Mouse (Mus musculus) neural tube, embryonic 11.5 days (tissue): ENCODE results near the gene Pold3. TPM values are rescaled to one million over a fixed set of nuclear protein-coding genes. Genes with fewer than 3 reads are reported as not detected.
"Not testable (repeated sequence)": the region's sequence is repeated elsewhere in the genome, so short reads cannot be mapped to it uniquely, and the experiment has no call there.

Experiments used
- ATAC-seq: fragments of 200-750 bp; cut with Nextera tagmentation; 2 replicates; pipeline ENCODE4 v1.8.0; 2017; ENCODE audit warnings: moderate number of reproducible peaks, mild to moderate bottlenecking, moderate TSS enrichment, moderate library complexity; ENCODE audit not compliant: insufficient read depth, low FRiP score, low TSS enrichment
- DNase-seq: peaks from one replicate; pipeline ENCODE4 v3.0.0-alpha.2; 2015; ENCODE audit warnings: low spot score
- H3K27ac ChIP-seq: fragments of 300-500 bp; sonication (generic); 2 replicates; pipeline ENCODE4 v1.5.1; 2014; ENCODE audit warnings: low read depth, mild to moderate bottlenecking, low read length
- H3K27me3 ChIP-seq: fragments of 300-500 bp; sonication (generic); 2 replicates; pipeline ENCODE4 v1.6.1; 2014; ENCODE audit warnings: mild to moderate bottlenecking, low read length, mixed read lengths; ENCODE audit not compliant: control insufficient read depth, insufficient read depth
- H3K36me3 ChIP-seq: fragments of 300-500 bp; sonication (generic); 2 replicates; pipeline ENCODE4 v1.6.1; 2014; ENCODE audit warnings: mild to moderate bottlenecking, low read length, moderate library complexity, mixed read lengths; ENCODE audit not compliant: control insufficient read depth, insufficient read depth
- H3K4me1 ChIP-seq: fragments of 300-500 bp; sonication (generic); 2 replicates; pipeline ENCODE4 v1.6.1; 2014; ENCODE audit warnings: low read length, mixed read lengths; ENCODE audit not compliant: control insufficient read depth, insufficient read depth
- H3K4me2 ChIP-seq: fragments of 300-500 bp; sonication (generic); 2 replicates; pipeline ENCODE4 v1.6.1; 2014; ENCODE audit warnings: low read depth, mild to moderate bottlenecking, moderate library complexity
- H3K4me3 ChIP-seq: fragments of 300-500 bp; sonication (generic); 2 replicates; pipeline ENCODE4 v1.5.1; 2014; ENCODE audit warnings: low read depth, low read length
- H3K9ac ChIP-seq: fragments of 300-500 bp; sonication (generic); 2 replicates; pipeline ENCODE4 v1.6.1; 2014; ENCODE audit warnings: mild to moderate bottlenecking, low read length
- H3K9me3 ChIP-seq: fragments of 300-500 bp; sonication (generic); 2 replicates; pipeline ENCODE4 v1.6.1; 2016; ENCODE audit warnings: low read length; ENCODE audit not compliant: control insufficient read depth
- WGBS: fragments of 180-500 bp; shearing (Covaris S2); extraction: QIAGEN DNeasy Blood & Tissue Kit; methylation state at CpG from one replicate; pipeline ENCODE4 v1.1.7; 2014; 5-methylcytosine and 5-hydroxymethylcytosine counted together
- polyA plus RNA-seq: library from polyadenylated mRNA; unstranded; fragments of >200 nt; fragmentation: Nextera tagmentation; extraction: Ambion mirVana; gene quantifications from 2 replicates; pipeline ENCODE4 v1.2.1, GENCODE M21; 2014

Gene Pold3
- polyA plus RNA-seq, 1 experiment from 2014 or later = 78.2 TPM

- H3K36me3 ChIP-seq = peaks cover 20% of the 10 kb centered on the region
- ATAC-seq = no peak
These were observed 34.5 kb downstream of the Pold3 start for GRCm38 (mm10) chr7:100086891-100087290.

GRCm38 (mm10) chr7:100086159-100086755 is 35.1 kb downstream of the Pold3 start:
- H3K4me3 ChIP-seq = no peak overlapping the region
- WGBS = 91% methylated on average over 8 of the region's 8 CpGs
- H3K4me1 ChIP-seq = no peaks in the 10 kb centered on the region
- DNase-seq (no peak), ATAC-seq (no peak)
- peaks cover 20% of the 10 kb centered on the region for H3K36me3 ChIP-seq
- H3K27ac ChIP-seq = no peak overlapping the region
- no peaks in the 10 kb centered on the region for H3K27me3 ChIP-seq
- no peak overlapping the region for H3K9ac ChIP-seq
- 0 out of 2 replicates have a peak, but pooled peaks cover 3% of the 10 kb centered on the region for H3K9me3 ChIP-seq
- H3K4me2 ChIP-seq = no peak overlapping the region

More at GRCm38 (mm10) chr7:100086891-100087290, 34.5 kb downstream of the Pold3 start:
- Histone ChIP-seq H3K27me3 (no peaks in the 10 kb centered on the region), H3K9ac (no peak overlapping the region), H3K4me1 (no peaks in the 10 kb centered on the region), H3K27ac (no peak overlapping the region), H3K4me2 (no peak overlapping the region), H3K4me3 (no peak overlapping the region), H3K9me3 (0 out of 2 replicates have a peak, but pooled peaks cover 3% of the 10 kb centered on the region)
- 97% methylated on average over 5 of the region's 5 CpGs for WGBS
- no peak for DNase-seq

GRCm38 (mm10) chr7:100083812-100084211 is 37.6 kb downstream of the Pold3 start:
- H3K9me3 ChIP-seq = no peaks in the 10 kb centered on the region
- H3K4me1 ChIP-seq = no peaks in the 10 kb centered on the region
- DNase-seq (no peak), ATAC-seq (no peak)
- H3K27me3 ChIP-seq = no peaks in the 10 kb centered on the region
- H3K36me3 ChIP-seq = peaks cover 10% of the 10 kb centered on the region
- no peak overlapping the region for H3K9ac ChIP-seq
- 91% methylated on average over 6 of the region's 6 CpGs for WGBS
- no peak overlapping the region for H3K4me2 ChIP-seq
- H3K27ac ChIP-seq = no peak overlapping the region
- no peak overlapping the region for H3K4me3 ChIP-seq

- DNase-seq (no peak), ATAC-seq (no peak)
- H3K9ac ChIP-seq = no peak overlapping the region
- H3K27me3 ChIP-seq = no peaks in the 10 kb centered on the region
- WGBS = 94% methylated on average over 6 of the region's 6 CpGs
- no peak overlapping the region for H3K27ac ChIP-seq
- no peaks in the 10 kb centered on the region for H3K4me1 ChIP-seq
- no peak overlapping the region for H3K4me2 ChIP-seq
- H3K36me3 ChIP-seq = peaks cover 7% of the 10 kb centered on the region
- no peak overlapping the region for H3K4me3 ChIP-seq
- H3K9me3 ChIP-seq = no peaks in the 10 kb centered on the region
These were observed 38.5 kb downstream of the Pold3 start for GRCm38 (mm10) chr7:100082836-100083235.

- ATAC-seq (no peak), DNase-seq (no peak)
- Histone ChIP-seq H3K4me1 (no peaks in the 10 kb centered on the region), H3K36me3 (peaks cover 7% of the 10 kb centered on the region), H3K9ac (no peak overlapping the region), H3K4me3 (no peak overlapping the region), H3K27me3 (no peaks in the 10 kb centered on the region), H3K27ac (no peak overlapping the region), H3K9me3 (no peaks in the 10 kb centered on the region), H3K4me2 (no peak overlapping the region)
- 80% methylated on average over 12 of the region's 12 CpGs for WGBS
These were observed 41.1 kb downstream of the Pold3 start for GRCm38 (mm10) chr7:100080087-100080781.

- no peak overlapping the region for H3K4me3 ChIP-seq
- ATAC-seq (no peak), DNase-seq (no peak)
- WGBS = 89% methylated on average over 4 of the region's 4 CpGs
- H3K4me2 ChIP-seq = no peak overlapping the region
- no peaks in the 10 kb centered on the region for H3K27me3 ChIP-seq
- H3K9me3 ChIP-seq = no peaks in the 10 kb centered on the region
- H3K9ac ChIP-seq = no peak overlapping the region
- no peak overlapping the region for H3K27ac ChIP-seq
- no peaks in the 10 kb centered on the region; the same call in 1 of the 2 replicates for H3K36me3 ChIP-seq
- no peaks in the 10 kb centered on the region for H3K4me1 ChIP-seq
These were observed 44.3 kb downstream of the Pold3 start for GRCm38 (mm10) chr7:100077071-100077470.

- H3K9me3 ChIP-seq = no peaks in the 10 kb centered on the region
- H3K4me2 ChIP-seq = no peak overlapping the region
- no peaks in the 10 kb centered on the region for H3K27me3 ChIP-seq
- H3K27ac ChIP-seq = no peak overlapping the region
- ATAC-seq (no peak), DNase-seq (no peak)
- H3K4me1 ChIP-seq = no peaks in the 10 kb centered on the region
- no peaks in the 10 kb centered on the region for H3K36me3 ChIP-seq
- no peak overlapping the region for H3K4me3 ChIP-seq
- 89% methylated on average over 5 of the region's 5 CpGs for WGBS
- no peak overlapping the region for H3K9ac ChIP-seq
These were observed 45.1 kb downstream of the Pold3 start for GRCm38 (mm10) chr7:100076296-100076695.

GRCm38 (mm10) chr7:100073959-100074358 is 47.4 kb downstream of the Pold3 start:
- ATAC-seq (no peak), DNase-seq (no peak)
- Histone ChIP-seq H3K27ac (no peak overlapping the region), H3K27me3 (no peaks in the 10 kb centered on the region), H3K9me3 (no peaks in the 10 kb centered on the region), H3K4me3 (no peak overlapping the region), H3K36me3 (no peaks in the 10 kb centered on the region), H3K4me2 (no peak overlapping the region), H3K4me1 (no peaks in the 10 kb centered on the region), H3K9ac (no peak overlapping the region)
- 68% methylated on average over 2 of the region's 2 CpGs for WGBS

GRCm38 (mm10) chr7:100052991-100053390 is 68.4 kb downstream of the Pold3 start:
- H3K36me3 ChIP-seq, H3K9me3 ChIP-seq, H3K4me2 ChIP-seq, H3K4me3 ChIP-seq, H3K27me3 ChIP-seq, ATAC-seq, H3K4me1 ChIP-seq, DNase-seq, H3K27ac ChIP-seq, H3K9ac ChIP-seq: not testable (repeated sequence)
- 98% methylated on average over 2 of the region's 2 CpGs for WGBS
